Mouse (Mus musculus) adrenal gland, postnatal 10 days (tissue): ENCODE measurements around the gene Acsbg1. TPM values are rescaled to one million over a fixed set of nuclear protein-coding genes. Genes with fewer than 3 reads are reported as not detected.

Experiments
- DNase-seq: peaks from one replicate; pipeline ENCODE4 v3.0.0; 2021; ENCODE audit warnings: mixed read lengths
- total RNA-seq, 2 experiments: library from RNA; stranded (reverse); gene quantifications; 2 replicates each; pipeline ENCODE4 v1.2.3; 2021

Acsbg1 gene
- total RNA-seq, 2 experiments from 2014 or later = 85.7 to 119 TPM

DNA sequence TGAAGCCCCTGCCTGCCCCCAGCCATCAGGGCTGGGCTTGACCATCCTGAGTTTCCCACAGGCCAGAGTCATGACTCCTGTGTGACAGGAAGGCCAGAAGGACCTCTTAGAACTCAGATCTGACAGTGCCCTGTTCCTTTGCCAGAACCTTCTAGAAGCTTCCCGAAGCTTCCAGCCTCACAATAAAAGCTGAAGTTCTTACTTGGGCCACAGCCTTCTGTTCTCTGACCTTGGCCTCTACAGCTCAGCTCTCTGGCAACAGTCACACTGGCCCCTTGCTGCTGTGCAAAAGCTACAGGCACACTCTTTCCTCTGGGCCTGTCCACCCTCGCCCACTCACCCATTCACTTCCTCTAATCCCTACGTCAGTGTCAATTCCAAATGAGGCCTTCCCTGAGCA, 10.3 kb upstream of the Acsbg1 start:
- DNase-seq = no peak

DNA sequence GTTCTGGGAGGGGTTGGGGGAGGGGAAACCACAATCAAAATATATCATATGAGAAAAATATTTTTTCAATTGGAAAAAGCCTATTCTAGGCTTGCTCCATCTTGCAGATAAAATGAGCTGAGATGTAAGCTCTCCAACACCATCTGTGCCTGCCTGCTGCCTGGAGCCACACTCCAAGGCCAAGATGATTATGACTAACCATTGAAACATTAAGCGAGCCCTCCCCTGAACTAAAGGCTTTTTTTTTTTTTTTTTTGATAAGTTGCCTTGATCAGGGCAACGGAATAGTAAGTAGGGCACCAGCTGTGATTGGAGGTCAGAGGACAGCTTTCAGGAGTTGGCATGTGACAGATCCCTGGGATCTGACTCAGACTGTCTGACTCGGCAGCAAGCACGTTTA, 6.8 kb upstream of the Acsbg1 start:
- DNase-seq = no peak

DNA sequence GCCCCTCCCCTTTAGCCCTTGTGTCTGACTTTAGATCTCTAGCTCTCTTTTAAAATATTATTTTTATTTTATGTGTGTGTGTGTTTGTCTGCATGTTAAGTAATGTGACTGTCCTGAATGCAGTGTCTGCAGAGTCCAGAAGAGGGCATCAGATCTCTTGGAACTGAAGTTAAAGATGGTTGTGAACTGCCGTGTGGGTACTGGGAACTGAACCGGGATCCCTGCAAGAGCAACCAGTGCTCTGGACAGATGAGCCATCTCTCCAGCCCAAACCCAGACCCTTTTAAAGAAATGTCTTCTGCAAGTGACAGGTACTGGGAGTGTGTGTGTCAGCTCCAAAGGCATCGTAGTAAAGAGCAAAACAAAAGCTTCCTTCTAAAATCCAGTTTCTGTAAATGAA, 4.4 kb upstream of the Acsbg1 start:
- DNase-seq = no peak

DNA sequence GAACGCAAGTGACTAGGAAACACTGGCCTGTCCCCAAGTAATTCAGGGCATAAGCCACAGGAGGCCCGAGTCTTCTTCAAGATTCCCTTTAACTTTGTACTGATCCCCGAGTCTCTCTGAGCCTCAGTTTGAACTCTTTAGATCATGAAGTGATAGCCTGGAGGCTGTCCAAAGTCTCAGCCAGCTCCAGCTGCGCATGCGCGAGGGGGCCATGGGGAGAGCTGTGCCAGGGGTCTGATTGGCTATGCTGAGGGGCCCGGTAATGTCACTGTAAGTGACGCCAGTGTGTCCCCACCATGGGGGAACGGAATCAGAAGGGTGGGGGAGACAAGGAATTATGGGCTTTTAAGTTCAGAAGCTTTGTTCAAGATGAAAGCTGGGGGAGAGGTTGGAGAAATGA, 2.7 kb upstream of the Acsbg1 start:
- DNase-seq = no peak

DNA sequence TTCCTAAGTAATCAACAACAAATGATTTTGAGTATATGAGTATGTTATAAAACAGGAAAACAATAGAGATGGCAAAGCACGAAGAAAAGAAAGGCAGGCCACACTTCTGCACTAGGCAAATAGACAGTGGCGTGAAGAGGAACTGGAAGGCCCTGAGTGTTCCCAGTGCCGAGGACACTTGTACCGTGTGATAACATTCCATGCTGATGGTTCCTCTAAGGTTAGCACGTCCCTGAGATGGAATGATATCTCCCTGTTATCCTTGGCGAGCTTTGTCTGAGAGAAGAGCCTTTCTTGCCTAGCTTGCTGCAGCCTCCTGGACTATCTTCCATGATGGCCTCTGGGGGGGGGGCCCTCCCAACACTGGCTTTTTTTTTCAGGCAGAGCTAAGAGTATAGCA, 2.9 kb downstream of the Acsbg1 start:
- DNase-seq = no peak

DNA sequence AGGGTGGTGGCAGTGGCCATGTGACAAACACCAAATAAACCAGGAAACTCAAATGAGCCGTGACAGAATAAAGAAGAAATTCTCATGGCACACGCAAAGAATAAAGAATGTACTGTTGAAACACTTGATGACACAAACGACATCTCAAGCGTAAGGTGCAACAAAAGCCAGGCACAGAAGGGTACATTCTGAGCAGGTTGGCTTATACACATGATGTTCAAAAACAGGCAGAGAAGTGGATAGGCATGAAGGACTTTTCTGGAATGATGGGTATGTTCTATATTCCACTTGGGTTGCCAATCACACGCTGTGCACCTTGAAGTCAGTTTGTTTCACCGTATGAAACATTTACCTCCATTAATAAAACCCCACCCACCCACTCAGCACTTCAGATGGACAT, 5.3 kb downstream of the Acsbg1 start:
- DNase-seq = no peak

DNA sequence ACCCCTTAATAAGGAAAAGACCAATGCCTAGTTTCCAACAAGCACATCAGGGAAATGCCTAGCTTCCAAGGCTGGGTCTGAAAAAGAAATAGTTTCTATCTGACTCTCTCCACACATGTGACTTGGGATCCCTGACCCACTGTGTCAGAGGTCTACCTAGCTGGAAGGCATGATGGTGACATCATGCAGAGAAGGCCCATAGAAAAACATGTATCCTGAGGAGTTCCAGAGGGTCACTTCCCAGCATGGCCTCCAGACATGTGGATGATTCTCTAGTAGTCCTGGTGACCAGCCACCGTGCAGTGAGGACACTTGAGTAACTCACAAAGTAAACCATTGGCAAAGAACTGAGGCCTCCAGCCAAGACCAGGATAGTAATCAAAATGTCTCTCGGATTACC, 5.8 kb downstream of the Acsbg1 start:
- DNase-seq = no peak

DNA sequence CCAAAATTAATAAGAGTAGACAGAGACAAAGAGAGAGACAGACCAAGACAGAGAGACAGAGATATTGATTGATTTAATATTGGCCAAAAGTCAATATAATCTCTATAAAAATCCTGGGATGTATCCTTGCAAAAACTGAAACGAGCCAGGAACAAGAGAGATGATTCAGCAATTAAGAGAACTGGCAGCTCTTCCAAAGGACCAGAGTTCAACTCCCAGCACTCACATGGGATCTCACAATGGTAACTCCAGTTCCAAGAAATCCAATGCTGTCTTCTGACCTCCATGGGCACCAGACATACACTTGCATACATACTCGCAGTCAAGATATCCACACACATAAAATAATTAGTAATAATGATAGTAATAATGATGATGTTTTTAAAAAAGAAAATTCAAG, 8.9 kb downstream of the Acsbg1 start:
- DNase-seq = no peak

DNA sequence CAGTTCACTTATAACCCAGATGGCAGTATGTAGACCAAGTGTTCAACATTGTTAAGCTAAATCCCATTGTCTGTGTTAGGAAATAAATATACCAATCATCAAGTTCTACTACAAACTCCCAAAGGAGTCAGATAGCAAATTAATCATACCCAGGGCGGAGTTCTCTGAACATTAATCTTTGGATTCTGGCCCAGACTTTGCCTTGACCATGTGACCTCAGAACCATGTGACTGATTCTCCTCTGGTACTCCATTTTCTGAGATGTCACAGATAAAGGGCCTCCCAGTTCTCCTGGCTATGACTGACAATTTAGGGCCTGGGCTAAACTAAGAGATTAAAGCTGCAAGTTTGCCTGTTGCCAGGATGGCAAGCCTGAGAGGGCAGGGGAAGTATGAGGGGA, 12.3 kb downstream of the Acsbg1 start:
- DNase-seq = peak; percentile 65

DNA sequence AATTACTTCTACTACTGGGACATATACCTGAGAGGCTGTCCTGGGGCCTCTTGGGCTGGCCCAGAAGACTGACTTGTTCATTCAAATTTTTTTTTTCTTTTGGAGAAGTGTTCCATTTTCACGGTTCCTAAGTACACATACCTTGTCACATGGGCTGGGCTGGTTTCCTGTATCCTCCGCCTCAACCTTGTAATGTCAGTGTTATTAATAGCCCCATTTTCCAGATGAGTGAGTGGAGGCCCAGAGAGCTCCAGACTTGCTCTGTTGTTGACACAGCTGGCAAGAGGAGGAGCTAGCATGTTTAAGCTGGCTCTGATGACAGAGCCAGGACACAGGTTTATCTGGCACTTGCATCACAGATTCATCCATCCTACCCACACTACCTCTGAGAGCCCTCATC, 14.2 kb downstream of the Acsbg1 start:
- DNase-seq = no peak

DNA sequence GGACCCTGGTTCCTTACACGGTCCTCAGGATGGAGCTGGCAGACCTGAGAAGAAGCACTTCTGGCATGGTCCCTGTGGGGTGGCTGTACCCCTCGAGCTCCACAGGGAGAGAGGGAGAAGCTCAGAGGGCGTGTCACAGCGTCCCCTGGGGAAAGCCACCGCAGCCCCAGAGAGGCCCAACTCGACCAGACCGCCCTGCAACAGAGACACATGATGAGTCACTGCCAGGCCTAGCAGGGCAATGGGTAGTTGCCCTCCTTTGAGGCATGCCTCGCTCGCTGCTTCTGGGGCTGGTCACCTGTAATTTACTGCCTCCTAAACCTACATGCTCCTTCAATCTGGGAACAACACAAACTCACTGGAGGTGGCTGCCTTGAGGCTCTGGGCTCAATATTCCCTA, 15.4 kb downstream of the Acsbg1 start:
- no peak for DNase-seq

DNA sequence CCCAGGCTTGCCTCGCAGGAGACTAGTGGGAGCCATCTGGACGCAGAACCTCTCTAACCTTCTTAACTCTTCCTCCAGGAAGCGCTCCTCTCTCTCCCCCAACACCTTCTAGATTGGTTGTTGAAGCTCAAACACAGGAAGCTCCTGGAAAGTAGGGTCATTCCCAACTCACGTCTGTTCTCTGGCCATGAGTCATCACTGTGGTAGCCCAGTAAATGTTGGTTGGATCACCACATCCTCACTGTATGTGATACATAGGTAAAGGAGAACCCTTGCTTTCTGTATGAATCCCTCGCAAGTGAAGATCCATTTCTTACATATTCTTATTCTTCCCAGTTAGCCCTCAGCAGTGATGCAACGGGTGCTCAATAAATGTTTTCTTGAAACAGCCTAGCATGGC, 16.1 kb downstream of the Acsbg1 start:
- no peak for DNase-seq

DNA sequence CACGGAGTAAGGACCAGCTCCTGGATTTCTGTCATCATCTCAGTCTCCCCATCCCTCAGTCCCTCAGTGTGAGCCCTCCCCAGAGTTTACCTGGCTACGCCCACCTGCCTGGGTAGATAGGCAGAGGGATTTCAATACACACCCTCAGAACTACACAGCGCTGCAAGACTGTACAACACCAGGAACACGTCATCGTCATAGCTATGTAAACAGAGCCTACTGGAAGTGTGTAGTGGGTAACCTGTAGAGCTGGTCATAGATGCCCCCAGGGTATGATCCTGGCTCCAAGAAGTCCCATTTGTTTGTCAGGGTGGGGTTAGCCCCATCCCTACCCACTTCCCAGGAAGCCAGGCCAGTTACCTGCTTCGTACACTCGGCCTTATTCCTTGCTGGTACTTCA, 18.5 kb downstream of the Acsbg1 start:
- DNase-seq = no peak

DNA sequence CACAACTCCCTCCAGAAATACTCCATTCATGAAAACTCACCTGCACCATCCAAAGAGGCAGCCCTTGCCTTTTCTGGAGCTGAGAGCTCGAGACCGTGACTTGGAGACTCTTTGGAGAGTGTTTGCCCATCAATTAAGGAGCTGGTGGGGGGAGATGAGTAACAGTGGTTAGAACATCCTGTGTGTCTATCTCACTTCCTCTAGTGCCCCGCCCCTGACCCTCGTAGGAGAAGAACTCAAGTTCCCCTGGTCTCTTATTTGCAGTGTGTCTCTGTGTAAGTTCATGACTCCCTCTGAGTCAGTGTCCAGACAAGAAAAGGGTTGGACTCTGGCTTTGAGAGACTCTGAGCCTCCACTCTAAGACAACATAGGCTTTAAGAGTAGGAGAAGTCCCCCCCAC, 19.1 kb downstream of the Acsbg1 start:
- DNase-seq = no peak

DNA sequence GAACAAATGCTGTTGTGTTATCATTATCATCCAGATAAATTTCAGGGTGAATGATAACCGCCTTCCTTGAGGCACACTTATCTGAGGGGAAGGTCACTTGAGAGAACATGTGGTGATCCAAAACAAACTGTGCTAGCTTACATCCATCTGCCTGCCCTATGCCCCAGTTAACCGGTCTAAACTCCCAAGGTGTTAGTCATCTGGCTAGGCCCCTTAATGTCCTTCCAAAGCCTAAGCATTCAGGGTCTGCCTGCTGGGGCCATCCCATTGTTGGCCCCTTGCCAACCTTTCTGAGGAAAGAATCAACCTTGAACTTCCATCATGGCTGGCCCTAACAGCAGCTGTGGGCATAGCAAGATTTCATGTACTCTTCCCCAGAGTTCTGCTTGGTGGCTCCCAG, 19.5 kb downstream of the Acsbg1 start:
- DNase-seq = no peak

DNA sequence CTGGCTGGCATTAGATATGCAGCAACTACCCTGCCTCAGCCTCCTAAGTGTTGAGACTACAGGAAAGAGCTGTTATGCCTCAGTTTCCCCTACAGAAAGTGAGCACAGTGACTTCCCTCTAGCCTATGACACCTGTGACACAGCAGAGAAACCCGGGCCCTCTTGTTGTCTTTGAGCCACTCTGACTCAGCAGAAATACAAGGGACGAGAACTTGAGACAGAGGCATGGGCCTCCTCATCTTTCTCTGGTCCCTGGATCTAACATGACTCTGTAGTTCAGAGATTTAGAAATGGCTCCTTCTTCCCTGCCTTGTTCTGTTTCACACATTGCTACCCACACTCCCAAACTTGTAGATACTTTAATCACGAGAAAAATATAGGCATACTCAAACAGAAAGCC, 20.1 kb downstream of the Acsbg1 start:
- DNase-seq = no peak

DNA sequence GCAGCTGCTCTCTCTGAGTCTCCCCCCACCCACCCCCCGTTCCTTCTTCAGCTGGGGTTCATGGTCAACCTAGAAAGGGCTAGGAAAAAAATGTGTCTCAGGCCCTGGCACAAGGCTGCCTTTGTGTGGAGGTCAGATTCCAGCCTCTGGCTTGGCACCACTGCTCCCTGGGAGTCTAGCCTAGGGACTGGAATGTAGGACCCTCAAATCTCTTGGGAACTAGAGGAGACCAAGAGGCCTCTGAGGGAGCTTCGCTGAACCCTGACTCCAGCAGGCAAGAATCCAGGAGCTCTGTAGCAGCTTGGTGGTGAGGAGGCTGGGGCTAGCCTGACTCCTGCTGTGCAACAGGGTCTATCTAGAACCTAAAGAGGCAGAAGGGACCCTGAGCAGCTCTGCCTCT, 22.5 kb downstream of the Acsbg1 start:
- no peak for DNase-seq

DNA sequence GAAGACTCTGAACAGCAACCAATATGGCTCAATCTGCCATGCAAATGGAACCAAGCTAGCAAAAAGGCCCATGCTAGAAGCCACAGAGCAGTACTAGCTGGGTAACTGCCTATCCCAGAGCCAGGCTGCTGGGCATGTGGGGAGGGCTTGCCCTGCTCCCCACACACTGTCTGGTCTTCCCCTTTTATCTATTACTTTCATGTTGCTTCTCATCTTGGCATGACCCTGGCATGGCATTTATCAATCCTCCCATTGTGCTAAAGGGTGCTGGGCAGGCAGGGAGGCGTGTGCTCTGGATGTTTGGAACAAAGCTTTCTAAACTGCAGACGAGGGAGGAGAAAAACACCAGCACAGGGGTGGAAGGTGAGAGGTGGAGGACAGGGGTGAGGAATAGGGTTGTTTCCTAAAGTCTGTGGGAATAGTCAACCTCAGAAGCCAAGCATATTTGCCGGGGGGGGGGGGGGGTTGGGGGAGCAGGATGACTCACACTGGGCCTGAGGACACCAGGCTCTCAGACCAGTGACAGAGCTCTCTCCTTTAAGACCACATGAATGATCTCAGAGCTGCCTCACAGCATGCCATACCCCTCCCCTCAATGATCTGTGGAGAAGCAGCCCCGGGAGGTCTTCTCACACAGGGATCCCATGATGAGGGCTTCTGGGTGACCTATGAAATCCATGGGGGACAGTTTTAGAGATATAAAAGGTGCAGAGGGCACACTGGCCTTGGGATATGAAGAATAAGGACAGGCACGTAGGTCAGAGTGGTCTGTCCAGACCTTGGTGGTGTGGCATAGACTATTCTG, 24.0 kb downstream of the Acsbg1 start:
- no peak for DNase-seq

DNA sequence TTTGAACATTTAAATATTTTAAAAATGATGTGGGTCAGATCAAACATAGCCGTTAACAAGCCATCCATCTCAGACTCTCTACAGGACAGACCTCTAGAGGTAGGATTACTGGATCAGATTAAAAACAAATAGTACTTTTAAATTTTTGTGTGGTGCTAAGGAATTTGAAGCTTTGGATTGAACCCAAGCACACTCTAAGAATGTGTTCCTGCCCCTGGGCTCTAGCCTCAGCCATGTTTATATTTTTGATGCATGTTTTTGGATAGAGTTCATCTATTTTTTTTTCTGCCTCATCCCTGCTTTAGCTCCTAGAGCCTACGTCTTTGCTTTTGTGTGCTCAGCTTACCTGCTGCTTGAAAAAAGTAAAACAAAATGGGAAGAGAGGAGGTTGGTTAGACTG, 28.3 kb downstream of the Acsbg1 start:
- no peak for DNase-seq

DNA sequence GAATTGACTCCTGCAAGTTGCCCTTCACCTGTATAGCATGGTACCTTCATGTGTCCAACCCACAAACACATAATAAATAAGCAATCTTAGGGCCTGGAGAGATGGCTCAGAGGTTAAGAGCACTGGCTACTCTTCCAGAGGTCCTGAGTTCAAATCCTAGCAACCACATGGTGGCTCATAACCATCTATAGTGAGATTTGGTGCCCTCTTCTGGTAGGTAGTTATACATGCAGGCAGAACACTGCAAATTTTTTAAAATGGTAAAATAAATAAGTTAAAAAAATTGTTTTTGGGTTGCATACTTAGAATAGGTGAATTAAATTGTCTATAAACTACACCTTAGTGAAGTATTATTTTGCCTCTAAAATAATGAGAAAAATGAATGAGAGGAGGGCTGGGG, 30.8 kb downstream of the Acsbg1 start:
- DNase-seq = no peak

DNA sequence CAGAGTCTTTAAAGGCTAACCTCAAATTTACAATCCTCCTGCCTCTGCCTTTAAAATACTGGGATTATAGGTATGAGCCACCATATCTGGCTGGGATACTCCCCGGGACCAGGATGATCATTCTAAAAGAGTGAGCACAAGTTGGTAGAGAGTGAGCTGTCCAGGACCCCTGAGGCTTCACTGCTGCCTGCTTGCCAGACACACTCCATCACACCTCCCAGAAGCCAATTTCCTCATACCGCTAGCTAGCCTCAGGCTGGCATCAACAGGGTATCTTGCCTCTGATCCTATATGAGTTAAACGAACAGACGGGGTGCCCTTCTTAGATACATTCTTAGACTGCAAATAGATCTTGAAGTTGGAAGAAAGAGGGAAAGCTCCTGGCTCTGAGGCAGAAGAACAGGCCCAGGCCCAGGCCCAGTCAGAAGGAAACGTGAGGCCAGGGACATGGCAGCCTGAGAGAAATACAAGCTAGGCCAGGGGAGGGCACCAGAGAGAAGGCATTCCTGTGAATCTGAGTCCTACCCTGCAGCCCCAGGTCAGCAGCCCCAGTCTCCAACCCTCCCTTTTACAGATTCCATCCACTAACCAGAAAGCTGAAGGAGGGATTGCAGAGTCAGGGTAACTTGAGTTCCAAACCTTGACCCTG, 31.9 kb downstream of the Acsbg1 start:
- peak; percentile 52 for DNase-seq

DNA sequence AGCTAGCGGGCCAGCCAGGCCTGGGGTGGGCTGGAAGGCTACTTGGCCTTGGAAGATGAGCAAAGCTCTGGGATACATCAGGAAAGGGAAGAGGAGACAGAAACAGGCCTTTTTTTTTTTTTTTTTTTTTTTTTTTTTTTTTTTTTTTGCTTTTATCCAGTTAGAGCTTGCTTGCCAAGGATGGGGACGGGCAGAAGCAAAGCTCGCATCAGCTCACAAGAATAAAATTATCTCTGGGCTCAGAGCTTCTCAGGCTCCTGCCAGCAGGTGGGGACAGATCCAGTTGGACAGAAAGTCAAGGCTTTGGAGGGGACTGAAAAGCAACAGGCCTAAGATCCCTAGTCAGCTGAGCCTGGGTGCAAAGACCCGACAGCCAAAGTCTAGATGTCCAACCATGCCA, 32.9 kb downstream of the Acsbg1 start:
- DNase-seq = no peak

DNA sequence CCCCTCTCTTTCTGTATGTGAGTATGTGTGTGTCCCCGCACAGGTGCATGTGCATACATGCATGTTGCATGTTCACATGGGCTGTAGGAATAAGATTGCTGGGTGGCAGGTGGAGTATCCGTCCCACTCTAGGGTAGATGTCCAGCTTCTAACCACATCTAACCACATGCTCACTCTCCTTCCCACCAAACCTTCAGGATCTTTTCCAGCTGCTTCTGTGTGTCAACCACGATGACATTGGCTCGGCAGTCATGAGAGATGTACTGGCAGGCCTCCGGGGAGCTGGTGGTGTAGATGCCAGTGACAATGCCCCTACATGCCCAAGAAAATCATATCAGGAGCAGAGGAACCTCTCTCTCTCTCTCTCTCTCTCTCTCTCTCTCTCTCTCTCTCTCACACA, 34.4 kb downstream of the Acsbg1 start:
- DNase-seq = no peak

DNA sequence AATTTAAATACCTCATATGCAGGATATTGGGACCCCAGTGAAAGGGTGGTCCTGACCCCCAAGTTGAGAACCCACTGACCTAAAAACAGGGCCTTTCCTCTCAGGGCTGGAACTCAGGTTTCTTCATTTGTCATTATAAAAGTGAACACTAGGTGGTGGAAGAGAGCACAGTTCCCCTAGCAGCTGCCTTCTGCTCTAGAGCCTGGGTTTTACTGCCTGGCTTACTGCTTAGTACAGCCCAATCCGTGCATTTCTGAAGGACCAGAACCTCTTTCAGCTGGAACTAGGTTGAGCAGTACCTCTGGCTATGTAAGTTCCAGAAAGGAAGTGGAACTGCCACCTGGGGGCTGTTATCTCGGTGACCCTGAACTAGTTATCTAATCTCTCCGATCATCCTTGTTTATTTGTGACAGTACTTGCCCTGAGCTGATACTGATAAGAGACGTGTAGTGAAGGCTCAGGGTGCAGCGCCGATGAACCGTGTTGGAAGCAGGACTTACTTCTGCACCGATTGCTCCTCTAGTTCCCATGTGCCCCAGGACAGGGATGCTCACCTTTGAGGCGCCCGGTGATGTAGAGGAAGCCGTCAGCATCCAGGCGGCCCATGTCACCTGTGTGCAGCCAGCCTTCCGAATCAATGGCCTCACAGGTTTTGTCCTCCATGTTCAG, 47.4 kb downstream of the Acsbg1 start:
- DNase-seq = no peak
